Mouse (Mus musculus) spleen, adult 2 months (tissue): Measurements from ENCODE around the gene Ctnnd2.

Experiments
- CTCF ChIP-seq: fragments of 200-500 bp; IDR thresholded peaks from 2 replicates; pipeline ENCODE4 v1.5.1; 2011; ENCODE audit warnings: mild to moderate bottlenecking, inconsistent platforms; ENCODE audit not compliant: insufficient read depth, insufficient read length, insufficient replicate concordance; ENCODE audit errors: extremely low read depth
- POLR2A ChIP-seq: fragments of 200-500 bp; IDR thresholded peaks from 2 replicates; pipeline ENCODE4 v1.6.1; 2011; ENCODE audit warnings: low read depth, low read length, inconsistent platforms

GRCm38 (mm10) chr15:30275721-30276120, 103.3 kb downstream of the Ctnnd2 start:
- TF ChIP-seq POLR2A, result no peak
- TF ChIP-seq CTCF, result no peak
